Mouse (Mus musculus) granulocyte monocyte progenitor cell, adult 5-6 weeks (primary cell): Measurements from ENCODE around the gene Gm11084. TPM values are rescaled to one million over a fixed set of nuclear protein-coding genes. Genes with fewer than 3 reads are reported as not detected.
"Not testable (repeated sequence)": the region's sequence is repeated elsewhere in the genome, so short reads cannot be mapped to it uniquely, and the experiment has no call there.

ENCODE experiments used
- ATAC-seq: replicated peaks from 2 replicates; pipeline ENCODE4 v1.8.0; 2016; ENCODE audit warnings: mild to moderate bottlenecking, moderate TSS enrichment, inconsistent platforms; ENCODE audit not compliant: poor library complexity, severe bottlenecking
- total RNA-seq, 2 experiments: library from RNA; stranded (forward) in 1 of 2; stranded (reverse) in 1 of 2; fragments of 200-712, 200-1000 nt in 1 of 2; fragments of >200 nt in 1 of 2; fragmentation: Nextera tagmentation in 1 of 2; gene quantifications; 2 replicates each; pipeline ENCODE4 v1.2.3; 2014 to 2017

Gene Gm11084
- total RNA-seq, 2 experiments from 2014 or later, result not detected

DNA sequence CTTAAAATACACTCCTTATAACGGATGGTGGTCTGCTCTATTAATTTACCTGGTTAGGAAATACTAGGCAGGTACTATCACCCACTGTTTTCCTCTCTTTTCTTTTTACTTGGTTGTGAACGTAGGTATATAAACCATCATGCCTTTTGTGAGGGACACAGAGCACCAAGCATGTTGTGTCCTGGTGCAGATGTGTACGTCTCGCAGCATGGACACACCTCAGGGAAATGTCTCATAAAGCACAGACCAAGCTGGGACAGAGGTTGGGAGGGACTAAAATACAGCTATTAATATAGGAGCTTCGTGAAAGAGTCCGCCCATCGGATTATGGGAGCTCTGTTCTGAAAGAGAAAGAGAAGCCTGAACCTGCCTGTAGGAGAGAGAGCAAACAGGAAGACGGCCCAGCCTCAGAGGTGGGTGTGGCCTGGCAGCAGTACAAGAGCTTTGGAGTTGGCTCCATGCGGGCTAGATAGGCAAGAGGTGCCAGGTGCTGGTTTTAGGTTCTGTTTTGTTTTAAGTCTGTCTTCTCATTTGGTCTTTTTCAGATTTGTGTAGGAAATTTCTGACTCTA is 10.4 kb upstream of the Gm11084 start:
- ATAC-seq, result peak; percentile 96

DNA sequence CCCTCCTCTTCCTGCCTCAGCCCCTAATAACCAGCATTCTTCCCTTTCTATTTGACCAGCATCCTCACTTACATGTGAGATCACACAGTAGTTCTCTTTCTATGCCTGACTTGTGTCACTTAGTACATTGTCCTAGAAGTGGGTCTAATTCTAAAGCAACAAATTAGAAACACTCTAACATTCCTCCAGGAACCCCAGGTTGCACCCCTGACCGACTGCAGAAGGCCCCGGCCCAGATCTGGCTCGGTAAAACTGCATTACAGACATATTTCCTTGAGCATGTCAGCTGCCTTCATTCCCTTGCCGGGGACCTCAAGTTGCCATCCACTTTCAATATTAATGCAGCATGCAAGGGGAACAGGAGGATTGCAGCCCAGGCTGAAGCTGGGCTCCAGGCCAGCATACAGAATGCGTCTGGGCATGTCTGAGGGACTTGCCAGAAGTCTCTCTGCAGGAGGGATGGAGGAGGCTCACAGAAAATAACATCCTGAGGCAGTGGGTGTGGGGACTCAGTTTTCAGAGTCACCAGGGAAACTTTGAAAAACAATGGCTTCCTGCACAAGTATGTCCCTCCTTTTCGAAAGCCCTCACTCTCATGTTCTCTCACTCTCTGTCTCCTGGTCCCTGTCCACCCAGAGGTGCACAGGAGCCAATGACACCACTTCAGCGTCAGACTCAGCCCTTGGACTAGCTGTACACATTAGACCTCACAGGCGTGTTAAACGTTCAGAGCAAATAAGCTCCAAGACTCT is 9.0 kb upstream of the Gm11084 start:
- ATAC-seq, result 0 out of 2 replicates have a peak, but pooled peaks have one; percentile 25

DNA sequence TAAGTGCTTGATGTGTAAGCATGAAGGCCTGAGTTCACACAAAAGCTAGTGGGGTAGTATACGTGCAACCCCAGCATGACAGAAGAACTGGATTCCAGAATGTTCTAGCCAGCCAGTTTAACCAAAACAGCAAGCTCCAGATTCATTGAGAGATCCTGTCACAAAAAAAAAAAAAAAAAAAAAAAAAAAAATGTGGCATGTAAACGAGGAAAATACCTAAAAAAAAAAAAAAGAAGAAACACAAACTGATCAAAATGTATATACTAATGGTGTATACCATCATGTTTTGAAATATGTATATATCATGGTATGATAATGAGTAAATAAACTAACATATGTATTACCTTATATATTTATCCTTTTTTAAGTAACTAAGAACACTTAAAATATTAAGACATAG is 7.6 kb upstream of the Gm11084 start:
- ATAC-seq, result no peak

DNA sequence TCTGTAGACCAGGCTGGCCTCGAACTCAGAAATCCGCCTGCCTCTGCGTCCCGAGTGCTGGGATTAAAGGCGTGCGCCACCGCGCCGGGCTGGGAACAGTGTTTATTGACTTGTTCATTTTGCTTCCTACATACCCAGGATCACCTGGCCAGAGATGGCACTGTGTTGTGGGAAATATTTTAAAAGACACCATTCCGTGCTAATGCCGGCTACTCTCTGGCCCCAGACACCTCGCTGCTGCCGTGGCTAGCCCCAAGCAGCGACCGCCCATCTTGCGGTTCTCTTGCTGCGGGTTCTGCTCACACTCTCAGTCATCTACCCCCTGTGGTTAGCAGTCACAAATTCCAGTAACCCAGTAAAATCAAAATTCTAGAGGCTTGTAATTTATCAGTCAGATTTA is 6.0 kb upstream of the Gm11084 start:
- ATAC-seq, result no peak

DNA sequence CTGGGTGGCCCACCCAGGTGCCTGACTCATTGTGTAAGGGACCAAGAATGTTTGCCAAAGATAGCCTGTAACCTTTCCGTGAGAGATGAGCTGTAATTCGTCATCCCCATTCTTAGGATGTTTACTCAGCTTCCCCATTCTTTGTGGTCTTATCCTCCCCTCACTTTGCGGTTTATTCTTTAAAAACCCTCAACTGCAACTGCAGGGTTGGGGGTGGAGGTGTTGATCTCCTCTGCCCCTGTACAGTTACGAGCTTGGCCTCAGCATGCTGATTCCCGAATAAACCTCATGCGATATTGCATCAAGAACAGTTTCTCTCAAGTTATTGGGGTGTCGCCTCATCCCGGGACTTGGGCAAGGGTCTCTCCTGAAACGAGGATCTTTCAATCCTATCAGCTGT is 2.4 kb upstream of the Gm11084 start:
- ATAC-seq, result not testable (repeated sequence)

DNA sequence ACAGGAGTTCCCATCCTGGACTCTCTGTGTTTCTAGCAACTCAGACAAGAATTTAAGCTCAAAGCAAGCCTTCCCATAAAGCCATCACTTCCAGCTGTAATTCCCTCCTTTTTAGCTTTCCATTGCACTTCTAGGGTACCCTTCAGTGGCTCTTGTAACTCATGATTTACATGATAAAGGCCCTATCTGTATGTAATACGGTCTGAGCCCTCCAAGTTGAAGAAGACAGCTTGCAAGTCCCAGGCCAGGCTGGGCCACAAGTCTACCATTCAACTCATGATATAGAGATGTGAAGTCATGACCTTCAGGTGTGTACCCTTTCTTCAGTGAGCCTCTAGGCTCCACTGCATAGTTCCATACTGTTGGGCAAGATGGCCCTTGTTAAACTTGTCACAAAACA is 1.0 kb downstream of the Gm11084 start:
- ATAC-seq, result no peak

DNA sequence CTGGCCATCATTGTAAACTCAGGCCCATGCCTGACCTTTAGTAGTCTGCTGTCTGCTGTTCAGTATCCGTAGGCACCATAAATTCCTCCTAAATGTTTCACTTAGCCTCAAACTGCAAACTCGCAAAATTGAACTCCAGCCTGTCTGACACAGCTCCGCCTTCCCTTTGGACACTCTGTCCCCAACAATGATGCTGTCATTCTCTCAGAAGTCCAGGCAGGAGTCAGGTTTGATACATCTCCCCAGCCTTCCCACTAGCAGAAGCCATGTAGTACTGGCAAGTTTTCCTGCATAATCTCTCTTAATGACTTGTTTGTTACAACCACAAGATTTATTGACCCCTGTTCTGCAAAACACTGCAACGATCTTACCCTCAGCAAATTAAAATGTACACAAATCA is 1.7 kb downstream of the Gm11084 start:
- no peak for ATAC-seq

DNA sequence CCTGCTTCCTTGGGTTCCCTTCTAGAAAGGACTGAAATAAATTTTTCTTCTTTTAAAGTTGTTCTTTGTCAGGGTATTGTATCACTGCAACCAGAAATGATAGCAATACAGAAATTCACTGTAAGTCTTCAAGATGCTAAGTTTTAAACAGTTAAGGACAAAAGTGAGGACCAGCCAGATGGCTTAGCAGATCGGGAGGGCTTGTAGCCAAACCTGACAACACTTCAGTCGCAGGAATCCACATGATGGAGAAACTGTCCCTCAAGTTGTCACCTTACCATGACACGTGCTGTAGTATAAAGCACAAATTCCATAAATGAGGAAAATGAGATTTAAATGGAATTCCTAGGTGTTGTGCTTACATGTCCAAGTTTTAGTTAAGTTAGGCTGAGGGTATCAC is 3.3 kb downstream of the Gm11084 start:
- no peak for ATAC-seq

DNA sequence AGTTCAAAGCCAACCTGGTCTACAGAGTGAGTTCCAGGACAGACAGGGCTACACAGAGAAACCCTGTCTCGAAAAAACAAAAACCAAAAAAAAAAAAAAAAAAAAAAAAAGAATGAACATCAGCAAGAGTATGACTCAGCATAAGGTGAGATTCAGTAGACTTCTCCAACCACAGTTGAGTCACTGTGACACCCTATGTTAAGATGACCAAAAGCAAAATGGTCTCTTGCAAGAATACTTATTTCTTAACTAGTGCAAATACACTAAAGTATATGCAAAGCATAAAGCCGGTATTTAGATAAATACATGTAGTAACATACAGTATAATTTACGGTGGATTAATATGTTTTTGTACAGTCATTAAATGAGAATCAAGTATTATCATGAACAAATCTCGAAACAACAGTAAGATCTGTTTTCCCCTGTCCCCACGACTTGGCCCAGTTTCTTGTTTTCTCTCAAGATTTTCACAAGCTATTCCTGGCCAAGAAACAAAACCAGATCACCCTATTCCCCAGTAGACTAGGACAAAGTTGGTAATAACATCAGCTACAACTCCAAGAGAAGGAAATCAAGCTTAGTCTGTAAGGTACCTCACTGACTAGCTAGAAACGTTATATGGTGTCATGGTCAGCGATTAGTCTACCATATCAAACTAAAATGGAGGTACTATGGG is 4.3 kb downstream of the Gm11084 start:
- no peak for ATAC-seq

DNA sequence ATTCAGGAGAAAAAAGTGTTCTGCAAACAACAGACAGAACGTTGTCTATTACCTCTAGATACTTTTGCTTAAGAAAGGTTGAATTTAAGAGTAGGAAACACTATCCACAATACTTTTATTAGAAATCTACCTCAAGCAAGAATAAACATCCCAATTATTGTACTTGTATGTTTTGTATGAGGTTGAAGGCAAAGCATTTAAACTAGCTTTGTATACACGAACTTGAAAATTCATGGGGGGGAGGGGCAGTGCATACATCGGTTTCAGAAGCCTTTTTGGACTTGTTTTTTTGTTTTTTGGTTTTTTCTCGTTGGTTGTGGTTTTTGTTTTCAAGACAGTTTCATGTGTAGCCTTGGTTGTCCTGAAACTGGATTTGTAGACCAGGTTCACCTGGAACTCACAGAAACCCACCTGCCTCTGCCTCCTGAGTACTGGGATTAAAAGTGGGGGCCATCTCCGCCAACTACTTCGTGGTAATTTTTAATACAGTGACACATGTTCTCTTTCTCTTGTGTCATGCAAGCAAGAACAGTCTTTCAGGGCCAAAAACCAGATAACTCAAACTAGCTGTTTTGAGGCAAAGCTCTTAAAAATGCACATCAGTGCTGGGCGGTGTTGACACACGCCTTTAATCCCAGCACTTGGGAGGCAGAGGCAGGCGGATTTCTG is 4.9 kb downstream of the Gm11084 start:
- no peak for ATAC-seq

DNA sequence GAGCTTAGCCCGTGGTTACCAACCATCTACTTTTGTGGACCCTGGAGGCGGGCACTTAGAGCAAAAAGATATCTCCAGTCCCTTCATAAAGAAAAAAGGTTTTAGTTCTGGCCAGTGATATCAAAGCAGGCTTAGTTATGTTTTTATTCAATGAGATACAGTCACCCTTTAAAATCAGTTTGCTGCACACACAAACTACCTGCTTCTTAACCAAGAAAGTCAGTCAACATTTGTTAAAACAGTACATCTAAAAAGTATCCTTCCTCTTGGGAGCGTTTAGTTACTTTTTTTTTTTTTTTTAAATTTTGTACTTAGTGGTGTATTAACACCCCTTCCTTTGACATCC is 5.5 kb downstream of the Gm11084 start:
- no peak for ATAC-seq

DNA sequence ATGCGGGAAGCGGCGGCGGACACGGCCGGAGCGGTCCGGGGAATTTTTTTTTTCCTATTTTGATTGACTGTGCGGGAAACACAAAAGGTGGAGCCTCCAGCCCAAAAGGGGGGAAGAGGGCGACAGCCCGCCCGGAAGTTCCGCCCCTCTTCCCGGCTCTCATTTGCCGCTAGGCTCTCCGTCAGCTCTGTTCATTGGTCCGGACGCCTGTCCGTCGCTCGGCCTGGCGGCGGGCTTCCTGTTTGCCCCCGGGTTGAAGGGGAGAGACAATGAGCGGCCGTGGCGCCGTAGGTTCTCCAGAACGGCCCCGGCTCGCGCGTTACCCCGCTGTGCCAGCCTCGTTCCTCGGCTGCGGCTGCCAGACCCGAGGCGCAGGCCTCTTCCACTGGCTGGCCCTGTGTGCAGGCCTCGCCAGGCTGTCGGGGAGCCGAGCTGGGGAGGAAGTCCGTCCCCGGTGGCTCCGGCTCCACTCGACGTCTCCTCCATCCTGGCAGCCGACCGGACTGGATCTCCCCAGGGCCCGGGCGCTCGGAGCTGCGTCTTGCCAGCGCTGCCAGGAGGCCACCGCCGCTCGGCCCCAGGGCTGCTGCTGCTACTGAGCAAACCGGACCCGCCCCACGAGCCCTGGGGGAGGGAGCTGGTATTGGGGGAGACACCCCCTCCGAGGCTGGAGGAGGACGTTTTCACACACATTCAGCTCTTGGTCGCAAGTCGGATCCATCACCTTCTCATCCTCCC is 6.0 kb downstream of the Gm11084 start, which contains the start of gene Sp3:
Sp3 (minus strand) TSS at position 110 of the 738 bp plus-strand sequence.
- peak; percentile 67 for ATAC-seq

DNA sequence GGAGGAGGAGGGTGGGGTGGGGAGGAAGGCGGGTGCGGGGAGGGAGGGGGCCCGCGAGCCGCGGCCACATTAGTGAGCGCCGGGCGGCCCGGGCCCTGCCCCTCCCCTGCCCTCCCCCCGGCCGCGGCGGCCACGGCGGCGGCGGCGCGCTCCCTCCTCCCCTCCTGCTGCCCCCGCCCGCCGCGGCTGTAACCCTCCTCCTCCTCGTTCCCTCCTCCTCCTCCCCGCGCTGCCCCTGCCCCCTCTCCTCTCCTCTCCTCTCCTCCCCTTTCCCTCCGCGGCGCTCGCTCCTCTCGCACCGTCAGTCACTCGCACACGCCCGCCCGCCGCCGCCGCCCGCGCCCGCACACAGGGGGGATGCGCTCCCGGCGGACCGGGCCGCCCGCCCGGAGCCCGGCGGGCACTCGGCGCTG is 6.9 kb downstream of the Gm11084 start:
- ATAC-seq, result peak; percentile 54

DNA sequence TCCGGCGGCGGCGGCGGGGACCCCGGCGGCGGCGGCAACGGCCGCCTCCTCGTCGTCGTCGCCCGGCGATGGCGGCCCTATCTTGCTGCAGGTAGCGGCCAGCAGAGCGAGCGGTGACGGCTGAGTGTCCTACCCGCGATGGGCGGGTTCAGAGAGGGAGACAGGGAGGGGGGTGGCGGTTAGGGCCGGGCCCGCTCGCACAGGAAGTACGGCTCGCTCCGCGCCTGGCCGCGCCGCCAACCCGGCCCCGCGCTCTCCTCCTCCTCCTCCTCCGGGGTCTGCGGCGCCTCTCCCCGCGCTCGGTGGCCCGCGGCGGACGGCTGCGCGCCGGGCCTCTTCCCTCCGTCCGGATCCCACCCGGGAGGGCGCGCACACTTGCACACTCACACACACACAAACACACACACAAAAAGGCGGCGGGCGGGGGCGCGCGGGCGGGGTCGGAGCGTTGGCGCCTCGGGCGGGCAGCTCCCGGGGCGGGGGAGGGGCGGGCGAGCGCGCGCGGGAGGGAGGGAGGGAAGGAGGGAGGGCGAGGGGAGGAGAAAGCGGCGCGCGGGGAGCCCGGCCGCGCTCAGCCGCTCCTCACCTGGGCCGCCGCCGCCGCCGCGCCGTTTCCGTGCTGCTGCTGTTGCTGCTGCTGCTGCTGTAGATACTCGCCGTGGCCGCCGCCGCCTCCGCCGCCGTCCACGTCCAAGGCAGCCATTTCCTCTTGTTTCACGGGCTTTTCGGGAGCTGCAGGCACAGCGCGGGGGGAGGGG is 7.4 kb downstream of the Gm11084 start:
- peak; percentile 67 for ATAC-seq

DNA sequence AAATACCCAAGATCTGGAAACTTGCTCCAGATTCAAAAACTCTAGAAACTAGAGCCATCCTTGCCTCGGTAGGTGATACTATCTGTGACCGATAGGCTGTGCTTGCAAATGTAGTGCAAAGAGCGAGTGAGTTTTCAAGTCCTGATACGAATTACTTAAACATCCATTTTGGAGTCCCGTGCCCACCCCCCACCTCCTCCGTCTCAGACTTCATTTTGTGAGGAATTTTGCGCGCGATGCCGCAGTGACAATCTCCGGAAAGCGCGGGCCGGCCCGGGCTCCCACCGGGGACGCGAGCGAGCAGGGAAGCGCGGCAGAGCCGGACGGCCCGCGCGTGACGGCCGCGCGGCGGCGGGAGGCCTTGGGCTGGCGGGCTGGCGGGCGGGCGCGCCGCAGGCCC is 8.0 kb downstream of the Gm11084 start:
- no peak for ATAC-seq

DNA sequence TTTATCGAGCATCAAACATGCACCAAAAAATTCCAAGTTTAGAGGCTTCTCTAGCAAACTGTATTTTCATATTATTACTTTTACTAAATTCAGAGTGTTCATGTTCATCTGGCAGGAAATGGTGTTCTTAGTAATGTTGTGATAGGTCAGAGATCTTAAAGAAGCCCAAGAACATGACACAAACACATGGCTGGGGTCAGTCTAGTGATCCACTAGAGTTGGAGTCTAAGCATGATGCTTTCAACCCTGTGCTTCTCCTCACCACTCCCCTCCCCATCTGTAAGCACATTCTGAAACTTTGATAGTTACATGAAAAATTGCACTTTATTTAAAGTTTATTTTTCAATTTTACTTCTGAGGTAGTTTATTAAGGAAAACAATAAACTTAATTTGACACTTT is 9.2 kb downstream of the Gm11084 start:
- ATAC-seq, result no peak

DNA sequence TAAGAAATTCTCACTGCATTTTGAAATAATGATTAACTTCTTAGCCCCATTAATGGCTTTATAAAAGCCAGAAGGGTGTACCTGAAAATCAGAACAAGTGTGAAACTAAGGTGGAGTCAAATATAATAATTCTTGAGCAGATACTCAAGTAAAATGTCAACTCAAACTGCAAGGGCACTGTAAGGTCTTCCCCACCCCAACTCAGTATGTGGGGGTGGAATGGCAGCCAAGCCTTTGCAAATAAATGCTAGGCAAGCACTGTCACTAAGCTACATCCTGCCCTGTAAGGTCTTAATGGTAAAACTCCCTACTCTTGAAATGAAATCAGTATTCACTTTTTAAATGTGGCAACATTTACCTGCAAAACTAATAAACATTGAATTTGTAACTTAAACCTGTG is 10.5 kb downstream of the Gm11084 start:
- no peak for ATAC-seq

DNA sequence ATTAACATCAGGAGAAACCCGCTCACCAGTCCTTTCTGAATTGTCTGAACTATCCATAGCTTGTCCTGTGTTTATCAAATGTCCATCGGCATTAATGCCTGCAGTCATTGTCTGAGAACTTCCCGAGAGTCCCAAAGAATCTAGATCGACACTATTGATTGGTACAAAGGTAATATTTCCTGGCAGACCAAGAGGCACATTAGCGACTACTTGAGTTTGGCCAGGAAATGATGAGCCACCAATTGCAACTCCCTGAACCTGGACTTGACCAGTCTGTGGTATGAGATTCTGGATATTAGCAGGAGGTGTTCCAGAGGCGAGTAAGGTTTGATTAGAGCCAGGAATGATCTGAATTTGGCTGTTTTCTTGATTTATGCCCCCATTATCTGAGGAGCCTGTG is 15.7 kb downstream of the Gm11084 start:
- no peak for ATAC-seq

DNA sequence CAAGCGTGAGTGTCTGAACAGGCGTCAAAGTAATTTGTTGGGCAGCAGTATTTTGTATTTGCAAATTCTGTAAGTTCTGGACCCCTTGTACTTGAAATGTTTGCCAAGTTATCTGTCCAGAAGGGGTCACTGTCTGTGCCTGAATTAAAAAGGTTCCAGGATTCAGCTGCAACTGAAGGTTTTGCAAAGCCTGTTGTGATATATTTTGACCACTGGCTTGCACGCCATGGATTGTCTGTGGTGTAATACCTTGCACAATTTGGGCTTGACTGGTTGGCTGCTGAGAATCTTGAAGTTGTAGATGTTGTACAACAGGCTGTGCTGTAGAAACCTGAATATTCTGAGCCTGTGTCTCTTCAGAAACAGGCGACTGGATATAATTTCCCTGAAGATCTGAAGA is 16.2 kb downstream of the Gm11084 start:
- peak; percentile 98 for ATAC-seq

DNA sequence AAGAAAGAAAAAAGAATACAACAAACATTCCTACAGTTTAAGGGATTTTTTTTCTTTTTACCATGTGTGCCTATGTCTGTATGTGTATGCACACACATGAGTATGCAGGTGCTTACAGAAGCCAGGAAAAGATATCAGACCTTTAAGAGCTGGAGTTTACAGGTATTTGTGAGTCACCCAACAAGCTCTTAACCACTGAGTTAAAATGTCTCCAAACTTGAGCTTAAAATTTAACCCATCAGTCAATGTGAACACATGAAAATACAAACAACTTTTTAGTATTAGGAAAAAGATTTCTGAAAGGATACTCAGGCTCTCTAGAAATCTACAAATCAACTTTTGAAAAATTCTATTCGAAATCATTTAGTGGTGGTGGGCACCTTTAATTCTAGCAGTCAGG is 18.0 kb downstream of the Gm11084 start:
- no peak for ATAC-seq
